Mouse (Mus musculus): ENCODE results near the gene Vmn2r17. TPM values are rescaled to one million over a fixed set of nuclear protein-coding genes. Genes with fewer than 3 reads are reported as not detected.
A peak's percentile ranks its signal among the peaks of the same experiment; 100 is the strongest.

The Vmn2r17 gene
- not detected in 2 replicates for polyA plus RNA-seq (2014; fragmentation: Nextera tagmentation; extraction: Ambion mirVana)

- H3K27ac ChIP-seq (ENCODE audit: low read depth, low read length), result no peak within 1 kb of the TSS
- no peaks in the 10 kb centered on the region for H3K4me1 ChIP-seq (replicated peaks; ENCODE audit: control insufficient read depth, insufficient read depth, low read length)
- H3K4me2 ChIP-seq (replicated peaks; ENCODE audit: low read depth, low read length), result no peak within 1 kb of the TSS
- 68% methylated on average over 2 of the region's 2 CpGs for WGBS
- DNase-seq (ENCODE audit: low spot score) (no peak), ATAC-seq (ENCODE audit: low FRiP score) (no peak)
- H3K36me3 ChIP-seq (ENCODE audit: control insufficient read depth, insufficient read depth, low read length), result no peaks in the 10 kb centered on the region
- H3K4me3 ChIP-seq (ENCODE audit: low read depth, low read length), result no peak within 1 kb of the TSS
- no peaks in the 10 kb centered on the region for H3K27me3 ChIP-seq (ENCODE audit: control insufficient read depth, insufficient read depth, low read length)
- H3K9me3 ChIP-seq (ENCODE audit: control insufficient read depth, low read length), result no peaks in the 10 kb centered on the region; the same call in 1 of the 2 replicates
- no peak within 1 kb of the TSS for H3K9ac ChIP-seq (ENCODE audit: low read depth, low read length)
Measured at GRCm38 (mm10) chr5:109419388-109419787, at the start of gene Vmn2r17. TSS of gene Vmn2r17 (plus strand) at chr5:109419688.

GRCm38 (mm10) chr5:109466576-109467506 lies 47.4 kb downstream of the Vmn2r17 start:
- H3K4me1 ChIP-seq (replicated peaks; ENCODE audit: control insufficient read depth, insufficient read depth, low read length), result no peaks in the 10 kb centered on the region
- H3K36me3 ChIP-seq (ENCODE audit: control insufficient read depth, insufficient read depth, low read length), result no peaks in the 10 kb centered on the region
- peak overlapping the region; percentile 6 for H3K4me3 ChIP-seq (ENCODE audit: low read depth, low read length)
- peaks cover 2% of the 10 kb centered on the region; the same call in 1 of the 2 replicates for H3K9me3 ChIP-seq (ENCODE audit: control insufficient read depth, low read length)
- H3K9ac ChIP-seq (ENCODE audit: low read depth, low read length), result no peak overlapping the region
- peak overlapping the region; percentile 1; the same call in 1 of the 2 replicates for H3K4me2 ChIP-seq (replicated peaks; ENCODE audit: low read depth, low read length)
- no peak overlapping the region for H3K27ac ChIP-seq (ENCODE audit: low read depth, low read length)
- DNase-seq (ENCODE audit: low spot score) (peak; percentile 15), ATAC-seq (ENCODE audit: low FRiP score) (peak; percentile 92)
- H3K27me3 ChIP-seq (ENCODE audit: control insufficient read depth, insufficient read depth, low read length), result no peaks in the 10 kb centered on the region
- 29% methylated on average over 17 of the region's 21 CpGs for WGBS

GRCm38 (mm10) chr5:109506729-109507128 lies 87.2 kb downstream of the Vmn2r17 start:
- H3K36me3 ChIP-seq (ENCODE audit: control insufficient read depth, insufficient read depth, low read length), result no peaks in the 10 kb centered on the region
- no peak overlapping the region for H3K4me3 ChIP-seq (ENCODE audit: low read depth, low read length)
- no peak overlapping the region for H3K27ac ChIP-seq (ENCODE audit: low read depth, low read length)
- 23% methylated on average over 1 of the region's 1 CpGs for WGBS
- no peaks in the 10 kb centered on the region for H3K27me3 ChIP-seq (ENCODE audit: control insufficient read depth, insufficient read depth, low read length)
- peak; percentile 10 for DNase-seq (ENCODE audit: low spot score)
- no peak overlapping the region for H3K4me2 ChIP-seq (replicated peaks; ENCODE audit: low read depth, low read length)
- H3K9ac ChIP-seq (ENCODE audit: low read depth, low read length), result no peak overlapping the region
- ATAC-seq (ENCODE audit: low FRiP score), result no peak
- no peaks in the 10 kb centered on the region for H3K4me1 ChIP-seq (replicated peaks; ENCODE audit: control insufficient read depth, insufficient read depth, low read length)
- no peaks in the 10 kb centered on the region for H3K9me3 ChIP-seq (ENCODE audit: control insufficient read depth, low read length)

Other genes starting within 250 kb of the Vmn2r17 start
- gene Vmn2r13, start 227.5 kb upstream of the Vmn2r17 start, polyA plus RNA-seq (2014; fragmentation: Nextera tagmentation; extraction: Ambion mirVana), result not detected in 2 replicates
- gene Vmn2r14, start 195.0 kb upstream of the Vmn2r17 start, polyA plus RNA-seq (2014; fragmentation: Nextera tagmentation; extraction: Ambion mirVana), result not detected in 2 replicates
- not detected in 2 replicates for gene Vmn2r15, start 122.0 kb upstream of the Vmn2r17 start, polyA plus RNA-seq (2014; fragmentation: Nextera tagmentation; extraction: Ambion mirVana)
- not detected in 2 replicates for gene Vmn2r16, start 89.5 kb upstream of the Vmn2r17 start, polyA plus RNA-seq (2014; fragmentation: Nextera tagmentation; extraction: Ambion mirVana)
- 4.4 and 4.8 TPM in 2 replicates for gene Crlf2, start 139.3 kb downstream of the Vmn2r17 start, polyA plus RNA-seq (2014; fragmentation: Nextera tagmentation; extraction: Ambion mirVana)

Data from hindbrain, embryonic 11.5 days (tissue).